Mouse (Mus musculus) heart, postnatal 25 days (tissue): ENCODE data around the gene Atf6. TPM values are rescaled to one million over a fixed set of nuclear protein-coding genes. Genes with fewer than 3 reads are reported as not detected.

Experiments used
- DNase-seq: peaks from one replicate; pipeline ENCODE4 v3.0.0; 2022; ENCODE audit warnings: low spot score
- intact Hi-C: fragments of 180-260 bp; cut with DNase I; formaldehyde crosslinking; loops from one replicate; pipeline ENCODE4 v1.15.1; 2025
- total RNA-seq, 2 experiments: library from RNA; stranded (reverse); gene quantifications; 2 replicates each; pipeline ENCODE4 v1.2.3; 2021

Gene Atf6
- total RNA-seq, 2 experiments from 2014 or later, result 56.5 to 58.9 TPM

- intact Hi-C loops, result no loop called here
- no peak for DNase-seq
These were observed 14.0 kb downstream of the Atf6 start for GRCm38 (mm10) chr1:170853604-170854003.

- no peak for DNase-seq
- intact Hi-C loops, result no loop called here
These were observed 16.6 kb downstream of the Atf6 start for GRCm38 (mm10) chr1:170850637-170851624.

- intact Hi-C loops, result no loop called here
- DNase-seq, result no peak
These were observed 17.6 kb downstream of the Atf6 start for GRCm38 (mm10) chr1:170850007-170850406.

- no peak for DNase-seq
- intact Hi-C loops, result no loop called here
These were observed 21.9 kb downstream of the Atf6 start for GRCm38 (mm10) chr1:170845448-170846307.

- intact Hi-C loops, result no loop called here
- no peak for DNase-seq
These were observed 23.2 kb downstream of the Atf6 start for GRCm38 (mm10) chr1:170844380-170844779.

GRCm38 (mm10) chr1:170839685-170840084, 27.9 kb downstream of the Atf6 start:
- intact Hi-C loops, result loop anchor here (1.0 to 10.0 kb wide), 2 partner anchors 207 to 555 kb away; no protein-coding TSS in a partner anchor
- DNase-seq, result no peak

GRCm38 (mm10) chr1:170834756-170835155, 32.8 kb downstream of the Atf6 start:
- DNase-seq, result no peak
- intact Hi-C loops, result loop anchor here (10.0 kb wide), 1 partner anchor 550 kb away; no protein-coding TSS in a partner anchor

GRCm38 (mm10) chr1:170829781-170830180, 37.8 kb downstream of the Atf6 start:
- intact Hi-C loops, result loop anchor here (10.0 kb wide), 1 partner anchor 545 kb away; no protein-coding TSS in a partner anchor
- no peak for DNase-seq

- no peak for DNase-seq
- intact Hi-C loops, result no loop called here
These were observed 38.2 kb downstream of the Atf6 start for GRCm38 (mm10) chr1:170829344-170829743.

GRCm38 (mm10) chr1:170820103-170820814, 47.3 kb downstream of the Atf6 start:
- no peak for DNase-seq
- intact Hi-C loops, result no loop called here

GRCm38 (mm10) chr1:170815287-170816004, 52.1 kb downstream of the Atf6 start:
- DNase-seq, result no peak
- intact Hi-C loops, result no loop called here

GRCm38 (mm10) chr1:170812822-170813221, 54.7 kb downstream of the Atf6 start:
- intact Hi-C loops, result no loop called here
- no peak for DNase-seq

- intact Hi-C loops, result no loop called here
- DNase-seq, result no peak
These were observed 59.8 kb downstream of the Atf6 start for GRCm38 (mm10) chr1:170807600-170808270.

- intact Hi-C loops, result no loop called here
- no peak for DNase-seq
These were observed 62.9 kb downstream of the Atf6 start for GRCm38 (mm10) chr1:170804721-170805120.

- intact Hi-C loops, result no loop called here
- DNase-seq, result no peak
These were observed 64.9 kb downstream of the Atf6 start for GRCm38 (mm10) chr1:170802669-170803068.

GRCm38 (mm10) chr1:170800694-170801093, 66.9 kb downstream of the Atf6 start:
- intact Hi-C loops, result no loop called here
- no peak for DNase-seq

- intact Hi-C loops, result no loop called here
- no peak for DNase-seq
These were observed 71.7 kb downstream of the Atf6 start for GRCm38 (mm10) chr1:170795741-170796347.

GRCm38 (mm10) chr1:170791542-170791941, 76.0 kb downstream of the Atf6 start:
- no peak for DNase-seq
- intact Hi-C loops, result no loop called here
